12 mouse cellular contexts compared by ENCODE assay signal in genomic region chr2:69493130-69493529, GRCm38 (mm10).
DNase-seq lines count a peak whose midpoint lies in the region; ATAC-seq and TF ChIP-seq lines count a peak whose summit lies in the region.
"Had no signal": no experiment of that assay in that cellular context is flagged by ENCODE, and none has a peak within 500 bp of the region (broad histone marks: within the 10 kb centered on the region; RNA-seq: fewer than 3 reads in every experiment).

No protein-coding gene starts in this region.

- intact Hi-C loops in left cerebral cortex, postnatal 14 days (cut with DNase I), result loop anchor here (5.0 kb wide), 1 partner anchor 711 kb away; no protein-coding TSS in a partner anchor
- intact Hi-C loops in left cerebral cortex, postnatal 36 days (cut with DNase I), result no loop called here

- peaks cover 77% of the 10 kb centered on the region for H3K36me3 ChIP-seq in E14TG2a.4 (ENCODE audit: insufficient read depth, low read length)
- H3K36me3 ChIP-seq: hindbrain, embryonic 12.5 days had no signal

- no peak overlapping the region for H3K4me3 ChIP-seq in E14TG2a.4 (replicated peaks; ENCODE audit: low read length)
- H3K4me3 ChIP-seq: hindbrain, embryonic 12.5 days had no signal

- H3K4me1 ChIP-seq in E14TG2a.4 (replicated peaks; ENCODE audit: low read depth, low read length), result no peaks in the 10 kb centered on the region
- H3K4me1 ChIP-seq: hindbrain, embryonic 12.5 days had no signal

- H3K27me3 ChIP-seq in E14TG2a.4 (ENCODE audit: insufficient read depth, low read length), result no peaks in the 10 kb centered on the region
- H3K27me3 ChIP-seq: hindbrain, embryonic 12.5 days had no signal

- no peak for DNase-seq in frontal cortex, postnatal 10 days (ENCODE audit: low spot score in 2 of 2)
- peak; percentile 20 to 37 for DNase-seq in left cerebral cortex, postnatal 14 days (ENCODE audit: low spot score in 2 of 2)
- DNase-seq in left cerebral cortex, postnatal 36 days (ENCODE audit: low spot score in 2 of 2), result no peak
- DNase-seq in embryo, embryonic 11 days, result peak; percentile 14
- no peak for DNase-seq in urinary bladder, postnatal 25 days (ENCODE audit: low spot score)
- DNase-seq in spleen, postnatal 36 days (ENCODE audit: low spot score in 2 of 2), result no peak
- DNase-seq: adrenal gland, adult 8-10 months; cerebellum, adult 11-12 months; thymus, adult 18-20 months had no signal

- H3K9me3 ChIP-seq in E14TG2a.4 (ENCODE audit: low read length), result no peaks in the 10 kb centered on the region
- H3K9me3 ChIP-seq: hindbrain, embryonic 12.5 days had no signal

- peak; percentile 23; the same call in 1 of the 2 replicates for TF ChIP-seq CTCF in E14TG2a.4 (conservative IDR thresholded peaks at IDR 0.05; ENCODE audit: low read length)

- peak; percentile 92 for ATAC-seq in frontal cortex, adult (ENCODE audit: low TSS enrichment)

Comparison
In these comparisons a context has a peak if more than half of its experiments do, and no peak if none do; other contexts are left out.
1. DNase-seq: peak in left cerebral cortex, postnatal 14 days (2 of 2) and embryo, embryonic 11 days (single experiment); none in frontal cortex, postnatal 10 days (0 of 2), left cerebral cortex, postnatal 36 days (0 of 2), urinary bladder, postnatal 25 days (single experiment) and spleen, postnatal 36 days (0 of 2).